Mouse (Mus musculus) forebrain, embryonic 13.5 days (tissue): Measurements from ENCODE around the gene Tia1. TPM values are rescaled to one million over a fixed set of nuclear protein-coding genes. Genes with fewer than 3 reads are reported as not detected.

Experiments used
- ATAC-seq: fragments of 200-750 bp; cut with Nextera tagmentation; 2 replicates; pipeline ENCODE4 v1.8.0; 2017
- H3K27ac ChIP-seq: fragments of 300-500 bp; sonication (generic); 2 replicates; pipeline ENCODE4 v1.5.1; 2015; ENCODE audit warnings: inconsistent platforms, mild to moderate bottlenecking, moderate library complexity
- H3K27me3 ChIP-seq: fragments of 300-500 bp; sonication (generic); 2 replicates; pipeline ENCODE4 v1.6.1; 2015; ENCODE audit warnings: mild to moderate bottlenecking, inconsistent platforms
- H3K36me3 ChIP-seq: fragments of 300-500 bp; sonication (generic); 2 replicates; pipeline ENCODE4 v1.6.1; 2015; ENCODE audit warnings: mild to moderate bottlenecking, inconsistent platforms; ENCODE audit not compliant: poor library complexity, severe bottlenecking
- H3K4me1 ChIP-seq: fragments of 300-500 bp; sonication (generic); 2 replicates; pipeline ENCODE4 v1.6.1; 2015; ENCODE audit warnings: inconsistent platforms
- H3K4me2 ChIP-seq: fragments of 300-500 bp; sonication (generic); 2 replicates; pipeline ENCODE4 v1.6.1; 2015; ENCODE audit warnings: inconsistent platforms, mild to moderate bottlenecking, moderate library complexity
- H3K4me3 ChIP-seq: fragments of 300-500 bp; sonication (generic); 2 replicates; pipeline ENCODE4 v1.5.1; 2015; ENCODE audit warnings: mild to moderate bottlenecking, inconsistent platforms
- H3K9ac ChIP-seq: fragments of 300-500 bp; sonication (generic); 2 replicates; pipeline ENCODE4 v1.6.1; 2015; ENCODE audit warnings: mild to moderate bottlenecking, inconsistent platforms
- H3K9me3 ChIP-seq: fragments of 300-500 bp; sonication (generic); replicated peaks from 2 replicates; pipeline ENCODE4 v1.6.1; 2016; ENCODE audit warnings: inconsistent platforms
- WGBS: fragments of 180-500 bp; shearing (Covaris S2); methylation state at CpG from one replicate; pipeline ENCODE4 v1.1.7; 2015; 5-methylcytosine and 5-hydroxymethylcytosine counted together
- polyA plus RNA-seq: library from polyadenylated mRNA; unstranded; fragments of >200 nt; fragmentation: Nextera tagmentation; extraction: Ambion mirVana; gene quantifications from 2 replicates; pipeline ENCODE4 v1.2.1, GENCODE M21; 2015

Tia1 gene
- polyA plus RNA-seq, 1 experiment from 2014 or later, result 354 TPM

DNA sequence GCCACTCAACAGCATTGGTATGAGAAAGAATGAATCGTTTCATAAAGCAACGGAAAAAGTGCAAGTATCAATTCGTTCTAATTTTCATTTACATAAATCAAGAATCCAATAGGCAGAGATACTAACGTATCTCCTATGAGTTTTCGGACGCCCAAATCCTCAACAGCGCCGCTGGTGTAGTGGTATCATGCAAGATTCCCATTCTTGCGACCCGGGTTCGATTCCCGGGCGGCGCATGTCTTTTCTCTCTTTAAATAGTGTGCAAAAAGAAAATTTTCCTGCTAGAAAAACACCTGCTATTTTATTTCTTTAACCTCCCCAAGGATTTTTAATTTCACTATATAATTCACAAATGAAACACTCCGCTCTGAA lies 305 bp upstream of the Tia1 start:
- peaks cover 12% of the 10 kb centered on the region for H3K36me3 ChIP-seq
- H3K27ac ChIP-seq, result peak overlapping the region; percentile 100
- peak overlapping the region; percentile 81 for H3K4me3 ChIP-seq
- H3K27me3 ChIP-seq, result no peaks in the 10 kb centered on the region
- H3K4me1 ChIP-seq, result peaks cover 20% of the 10 kb centered on the region
- H3K4me2 ChIP-seq, result peak overlapping the region; percentile 86
- under 1% methylated on average over 15 of the region's 15 CpGs for WGBS
- peak overlapping the region; percentile 99 for H3K9ac ChIP-seq
- ATAC-seq, result peak; percentile 80
- H3K9me3 ChIP-seq, result no peaks in the 10 kb centered on the region

DNA sequence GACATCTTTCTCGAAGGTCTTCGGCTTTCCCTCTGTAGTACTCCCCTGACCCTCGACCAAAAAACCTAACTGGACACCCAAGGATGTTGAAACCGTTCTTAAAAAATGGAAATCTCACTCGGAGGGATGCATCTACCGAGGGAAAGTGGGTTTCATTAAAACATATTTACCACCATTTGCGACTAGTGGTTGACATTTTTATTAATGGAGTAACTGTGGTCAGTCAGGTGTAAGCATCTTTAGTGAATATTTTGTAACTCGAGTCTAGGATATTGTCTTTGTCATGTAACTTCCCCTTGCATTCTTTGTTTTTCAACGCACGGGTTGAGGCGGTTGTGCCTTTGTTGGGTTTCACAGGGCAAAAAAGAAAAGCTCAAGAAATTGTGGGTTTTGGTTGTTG lies 977 bp downstream of the Tia1 start:
- H3K36me3 ChIP-seq, result peaks cover 15% of the 10 kb centered on the region
- H3K9ac ChIP-seq, result peak overlapping the region; percentile 99
- peak overlapping the region; percentile 86 for H3K4me2 ChIP-seq
- peak overlapping the region; percentile 81 for H3K4me3 ChIP-seq
- peaks cover 27% of the 10 kb centered on the region for H3K4me1 ChIP-seq
- H3K27me3 ChIP-seq, result no peaks in the 10 kb centered on the region
- H3K27ac ChIP-seq, result peak overlapping the region; percentile 100
- WGBS, result under 1% methylated on average over 11 of the region's 11 CpGs
- H3K9me3 ChIP-seq, result no peaks in the 10 kb centered on the region
- no peak for ATAC-seq

DNA sequence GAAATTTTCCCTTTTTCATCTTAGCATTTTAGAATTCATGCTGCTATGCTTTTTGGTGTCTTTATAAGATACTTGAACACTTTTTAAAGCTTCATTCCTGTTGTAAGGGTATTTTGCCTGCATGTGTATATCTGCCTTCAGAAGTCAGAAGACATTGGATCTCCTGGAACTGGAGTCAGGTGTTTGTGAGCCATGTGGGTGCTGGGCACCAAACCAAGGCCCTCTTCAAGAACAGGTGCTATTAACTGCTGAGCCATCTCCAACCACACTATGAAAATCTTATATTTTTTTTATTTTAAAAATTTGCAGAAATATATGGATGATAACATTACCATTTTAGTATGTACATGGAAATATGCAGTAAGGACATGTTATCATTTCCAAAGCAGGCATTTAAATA lies 2.3 kb downstream of the Tia1 start:
- peaks cover 15% of the 10 kb centered on the region for H3K36me3 ChIP-seq
- H3K4me3 ChIP-seq, result peak overlapping the region; percentile 81
- no peak for ATAC-seq
- H3K4me2 ChIP-seq, result peak overlapping the region; percentile 86
- no peaks in the 10 kb centered on the region for H3K27me3 ChIP-seq
- peak overlapping the region; percentile 51 for H3K9ac ChIP-seq
- no peak overlapping the region for H3K27ac ChIP-seq
- no peaks in the 10 kb centered on the region for H3K9me3 ChIP-seq
- H3K4me1 ChIP-seq, result peaks cover 27% of the 10 kb centered on the region

DNA sequence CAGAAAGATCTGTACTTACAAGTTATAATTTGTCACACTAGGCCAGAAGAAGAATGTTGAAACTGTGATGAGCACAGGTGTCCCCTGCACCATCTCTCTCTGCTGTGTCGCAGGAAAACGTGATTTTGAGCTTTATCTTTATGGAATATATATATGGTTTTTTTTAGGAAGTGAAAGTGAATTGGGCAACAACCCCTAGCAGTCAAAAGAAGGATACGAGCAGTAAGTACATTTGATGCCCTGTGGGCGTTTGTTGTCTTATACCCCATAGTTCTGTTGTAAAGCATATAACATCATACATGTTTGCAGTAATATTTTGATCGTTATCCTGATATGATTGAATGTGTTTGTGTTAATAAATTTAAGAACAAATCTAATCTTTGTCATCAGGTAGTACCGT lies 14.7 kb downstream of the Tia1 start:
- Histone ChIP-seq H3K4me3 (no peak overlapping the region), H3K4me2 (no peak overlapping the region), H3K9me3 (no peaks in the 10 kb centered on the region), H3K36me3 (peaks cover 87% of the 10 kb centered on the region), H3K27ac (no peak overlapping the region), H3K4me1 (no peaks in the 10 kb centered on the region), H3K9ac (no peak overlapping the region), H3K27me3 (no peaks in the 10 kb centered on the region)
- ATAC-seq, result no peak
- WGBS, result 95% methylated on average over 6 of the region's 6 CpGs

DNA sequence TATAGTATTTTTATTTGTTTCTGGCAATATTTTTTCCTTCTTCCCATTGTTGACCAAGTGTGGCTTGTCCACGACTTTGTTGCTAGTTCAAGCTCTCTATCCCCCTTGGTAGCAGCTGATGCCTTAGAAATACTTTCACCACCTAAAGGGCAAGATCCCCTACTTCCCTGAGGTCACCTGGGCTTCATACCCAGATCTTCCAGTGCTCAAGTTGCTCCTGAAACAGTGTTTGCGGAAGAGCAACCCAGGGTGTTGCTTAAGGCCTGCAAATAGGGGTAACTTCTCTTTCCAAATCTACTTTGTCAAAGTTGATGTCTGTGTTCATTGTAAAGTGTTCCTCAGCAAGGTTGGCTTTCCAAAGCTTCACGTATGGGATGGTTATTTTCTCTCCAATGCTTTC lies 15.2 kb downstream of the Tia1 start:
- H3K27ac ChIP-seq, result no peak overlapping the region
- no peak overlapping the region for H3K4me2 ChIP-seq
- no peak overlapping the region for H3K9ac ChIP-seq
- 85% methylated on average over 3 of the region's 3 CpGs for WGBS
- no peak for ATAC-seq
- H3K4me3 ChIP-seq, result no peak overlapping the region
- H3K9me3 ChIP-seq, result no peaks in the 10 kb centered on the region
- peaks cover 85% of the 10 kb centered on the region for H3K36me3 ChIP-seq
- no peaks in the 10 kb centered on the region for H3K27me3 ChIP-seq
- no peaks in the 10 kb centered on the region for H3K4me1 ChIP-seq

DNA sequence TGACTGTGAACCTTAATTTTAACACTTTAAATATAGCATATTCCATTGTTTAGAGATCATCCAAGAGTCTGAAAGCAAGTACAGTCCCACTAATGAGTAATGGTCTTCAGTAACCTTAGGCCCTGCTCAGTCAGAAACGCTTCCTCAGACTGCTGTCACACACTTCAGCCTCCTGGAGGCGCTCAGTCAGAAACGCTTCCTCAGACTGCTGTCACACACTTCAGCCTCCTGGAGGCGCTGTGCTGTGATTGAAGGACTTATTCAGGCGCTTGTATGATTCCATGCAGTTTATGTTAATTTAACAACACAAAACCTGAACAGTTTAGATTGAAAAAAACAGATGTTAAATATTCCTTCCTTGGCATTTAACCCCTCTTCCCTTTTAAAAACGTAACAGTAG lies 16.5 kb downstream of the Tia1 start:
- Histone ChIP-seq H3K9me3 (no peaks in the 10 kb centered on the region), H3K4me1 (no peaks in the 10 kb centered on the region), H3K27ac (no peak overlapping the region), H3K27me3 (no peaks in the 10 kb centered on the region), H3K9ac (no peak overlapping the region), H3K4me3 (no peak overlapping the region), H3K4me2 (no peak overlapping the region), H3K36me3 (peaks cover 85% of the 10 kb centered on the region)
- 75% methylated on average over 6 of the region's 6 CpGs for WGBS
- no peak for ATAC-seq

DNA sequence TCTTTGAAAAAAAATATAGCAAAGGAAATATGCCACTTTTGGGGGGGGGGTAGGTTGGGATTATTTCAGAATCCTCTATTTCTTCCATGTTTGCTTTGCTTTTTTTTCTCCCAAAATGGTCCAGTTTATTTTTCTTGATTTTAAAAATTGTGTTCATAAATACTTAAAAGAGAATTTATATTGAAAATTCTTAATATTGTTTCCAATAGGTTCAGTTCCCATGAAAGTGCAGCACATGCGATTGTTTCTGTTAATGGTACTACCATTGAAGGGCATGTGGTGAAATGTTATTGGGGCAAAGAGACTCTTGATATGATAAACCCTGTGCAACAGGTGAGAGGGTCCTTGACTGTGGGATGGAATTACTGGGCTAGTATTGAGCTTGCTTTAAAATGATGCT lies 22.3 kb downstream of the Tia1 start, which contains the start of gene Gm44790:
Gm44790 (plus strand) TSS at position 301 of the 400 bp plus-strand sequence.
- WGBS, result 96% methylated on average over 1 of the region's 1 CpGs
- Histone ChIP-seq H3K4me3 (no peak within 1 kb of the TSS), H3K9me3 (no peaks in the 10 kb centered on the region), H3K27ac (no peak within 1 kb of the TSS), H3K36me3 (peaks cover 84% of the 10 kb centered on the region), H3K4me2 (no peak within 1 kb of the TSS), H3K9ac (no peak within 1 kb of the TSS), H3K27me3 (no peaks in the 10 kb centered on the region), H3K4me1 (no peaks in the 10 kb centered on the region)
- ATAC-seq, result no peak

DNA sequence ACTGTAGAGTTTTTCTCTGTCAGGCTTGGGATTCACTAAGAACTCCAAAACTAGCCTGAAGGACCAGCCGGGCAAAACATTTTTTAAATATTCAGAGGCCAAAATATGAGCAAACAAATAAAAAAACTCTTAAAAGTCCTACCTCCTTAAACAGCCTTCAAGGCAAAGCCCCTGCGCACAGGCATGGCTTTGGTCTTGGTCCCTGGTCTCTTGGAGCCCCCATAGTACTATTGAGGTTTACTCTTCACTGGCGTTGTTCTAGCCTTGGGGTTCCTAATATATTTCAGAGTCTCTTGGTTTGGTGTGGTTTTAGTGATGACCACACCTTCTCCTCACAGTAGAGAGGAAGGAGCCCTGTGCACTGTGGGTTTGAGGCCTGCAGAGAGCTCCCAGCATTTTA lies 27.5 kb downstream of the Tia1 start:
- Histone ChIP-seq H3K4me2 (no peak overlapping the region), H3K4me1 (no peaks in the 10 kb centered on the region), H3K4me3 (no peak overlapping the region), H3K9me3 (no peaks in the 10 kb centered on the region), H3K9ac (no peak overlapping the region), H3K27me3 (no peaks in the 10 kb centered on the region), H3K36me3 (peaks cover 91% of the 10 kb centered on the region), H3K27ac (no peak overlapping the region)
- WGBS, result 94% methylated on average over 3 of the region's 3 CpGs
- no peak for ATAC-seq

DNA sequence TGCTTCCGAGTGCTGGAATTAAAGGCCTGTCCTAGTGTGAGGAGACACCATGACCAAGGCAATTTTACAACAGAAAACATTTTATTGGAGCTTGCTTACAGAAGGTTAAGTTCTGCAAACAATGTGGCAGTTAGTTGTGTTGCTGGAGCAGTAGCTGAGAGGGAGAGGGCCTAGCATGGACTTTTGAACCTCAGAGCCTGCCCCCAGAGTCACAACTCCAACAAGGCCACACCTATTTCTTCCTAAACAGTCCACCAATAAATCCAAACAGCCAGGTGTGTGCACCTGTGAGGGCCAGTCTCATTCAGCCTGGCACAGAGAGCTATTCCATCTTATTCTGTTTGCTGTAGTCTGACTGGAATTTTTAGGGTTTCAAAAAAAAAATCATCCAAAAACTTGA lies 29.7 kb downstream of the Tia1 start:
- no peaks in the 10 kb centered on the region for H3K27me3 ChIP-seq
- no peak overlapping the region for H3K27ac ChIP-seq
- H3K9me3 ChIP-seq, result no peaks in the 10 kb centered on the region
- H3K9ac ChIP-seq, result no peak overlapping the region
- H3K4me2 ChIP-seq, result no peak overlapping the region
- H3K4me1 ChIP-seq, result no peaks in the 10 kb centered on the region
- H3K4me3 ChIP-seq, result no peak overlapping the region
- 90% methylated on average over 1 of the region's 1 CpGs for WGBS
- ATAC-seq, result no peak
- H3K36me3 ChIP-seq, result peaks cover 73% of the 10 kb centered on the region

DNA sequence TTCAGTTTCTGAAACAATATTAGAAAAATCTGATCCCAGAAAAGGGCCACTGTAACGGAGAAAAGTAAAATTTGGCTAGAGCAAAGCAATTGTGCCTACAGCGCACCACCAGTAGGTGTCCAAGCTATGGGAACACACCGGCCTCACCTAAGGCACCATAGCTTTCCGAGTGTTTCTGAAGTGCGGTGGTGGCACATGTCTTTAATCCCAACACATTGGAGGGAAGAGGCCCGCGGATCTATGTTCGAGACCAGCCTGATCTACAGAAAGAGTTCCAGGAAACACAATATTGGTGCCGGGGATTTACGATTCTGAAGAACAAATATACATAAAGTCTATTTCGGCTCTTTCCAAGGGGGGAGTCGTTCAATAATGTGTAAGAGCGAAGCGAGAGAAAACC lies 33.7 kb downstream of the Tia1 start:
- Histone ChIP-seq H3K27ac (peak overlapping the region; percentile 89), H3K4me1 (peaks cover 11% of the 10 kb centered on the region), H3K9me3 (no peaks in the 10 kb centered on the region), H3K4me3 (peak overlapping the region; percentile 76), H3K4me2 (peak overlapping the region; percentile 85), H3K36me3 (peaks cover 41% of the 10 kb centered on the region), H3K9ac (peak overlapping the region; percentile 90), H3K27me3 (no peaks in the 10 kb centered on the region)
- 2% methylated on average over 14 of the region's 14 CpGs for WGBS
- ATAC-seq, result peak; percentile 33

DNA sequence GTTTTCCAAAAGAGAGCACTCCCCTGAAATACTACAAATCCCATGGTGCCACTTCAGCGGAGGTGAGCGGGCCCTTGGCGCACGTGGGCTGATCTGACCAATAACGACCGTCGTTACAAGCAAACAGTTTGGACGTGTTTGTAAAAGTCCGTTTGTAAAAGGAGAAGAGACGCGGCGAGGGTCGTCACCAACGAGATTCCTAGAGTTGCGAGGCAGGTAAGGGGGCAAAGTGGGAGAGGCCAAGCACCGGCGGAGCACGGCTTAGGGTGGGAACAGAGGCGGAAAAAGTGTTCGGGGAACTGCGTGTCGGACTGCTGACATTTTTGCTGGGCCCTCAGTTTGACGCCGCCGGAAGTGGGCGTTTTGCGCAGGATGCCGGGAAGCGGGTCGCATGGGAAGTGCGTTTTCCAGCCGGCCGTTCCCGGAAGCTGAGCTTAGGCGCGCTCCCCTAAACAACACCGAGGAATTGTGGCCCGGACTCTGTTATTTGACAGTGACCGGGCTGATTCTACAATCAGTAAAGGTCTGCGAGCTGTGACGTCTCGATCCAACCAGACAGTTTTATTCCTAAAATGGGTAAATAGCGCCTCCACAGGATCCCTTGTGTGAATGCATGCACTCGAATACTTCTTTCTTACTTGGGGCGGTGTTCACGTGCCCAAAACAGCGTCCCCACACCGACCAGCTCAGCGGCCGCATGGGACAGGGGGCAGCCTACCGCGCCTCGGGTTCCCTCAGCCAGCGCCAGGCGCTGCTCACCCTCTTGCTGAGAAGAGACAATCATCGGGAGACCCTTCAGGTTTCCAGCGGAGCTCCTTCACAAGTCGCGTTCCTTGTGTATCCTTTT lies 34.5 kb downstream of the Tia1 start, which contains the start of gene C87436:
C87436 (plus strand) TSS at position 103 of the 847 bp plus-strand sequence.
- no peaks in the 10 kb centered on the region for H3K9me3 ChIP-seq
- H3K4me1 ChIP-seq, result peaks cover 11% of the 10 kb centered on the region
- H3K4me2 ChIP-seq, result peak within 1 kb of the TSS; percentile 85
- peaks cover 42% of the 10 kb centered on the region for H3K36me3 ChIP-seq
- H3K27ac ChIP-seq, result peak within 1 kb of the TSS; percentile 89
- under 1% methylated on average over 59 of the region's 59 CpGs for WGBS
- H3K4me3 ChIP-seq, result peak within 1 kb of the TSS; percentile 76
- peak; percentile 95 for ATAC-seq
- no peaks in the 10 kb centered on the region for H3K27me3 ChIP-seq
- H3K9ac ChIP-seq, result peak within 1 kb of the TSS; percentile 90

DNA sequence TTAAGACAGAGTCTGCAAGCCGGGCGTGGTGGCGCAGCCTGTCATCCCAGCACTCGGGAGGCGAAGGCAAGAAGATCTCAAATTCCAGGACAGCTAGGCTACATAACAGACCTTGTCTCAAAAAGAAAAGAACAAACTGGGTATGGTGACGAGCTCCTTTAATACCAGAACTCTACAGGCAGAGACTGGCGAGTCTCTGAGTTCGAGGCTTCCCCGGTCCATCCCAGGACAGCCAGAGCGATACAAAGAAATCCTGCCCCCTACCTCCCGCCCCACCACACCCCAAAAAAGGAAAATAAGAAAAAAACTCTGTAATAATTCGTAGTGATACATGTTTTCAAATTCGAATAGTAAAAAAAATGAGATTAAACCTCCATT lies 35.1 kb downstream of the Tia1 start:
- Histone ChIP-seq H3K27ac (peak overlapping the region; percentile 89), H3K4me3 (peak overlapping the region; percentile 76), H3K4me1 (peaks cover 11% of the 10 kb centered on the region), H3K9ac (peak overlapping the region; percentile 90), H3K27me3 (no peaks in the 10 kb centered on the region), H3K9me3 (no peaks in the 10 kb centered on the region), H3K36me3 (peaks cover 42% of the 10 kb centered on the region), H3K4me2 (peak overlapping the region; percentile 85)
- WGBS, result 3% methylated on average over 13 of the region's 13 CpGs
- ATAC-seq, result no peak
